Mouse (Mus musculus) cerebellum, adult 2 months (tissue): ENCODE results near the gene Ppp4c.

Experiments
- CTCF ChIP-seq: fragments of 200-500 bp; IDR thresholded peaks from 2 replicates; pipeline ENCODE4 v1.5.1; 2011; ENCODE audit warnings: low read depth, mild to moderate bottlenecking, control low read depth, low read length, moderate library complexity, borderline replicate concordance; ENCODE audit not compliant: insufficient read depth
- POLR2A ChIP-seq: fragments of 200-500 bp; IDR thresholded peaks from 2 replicates; pipeline ENCODE4 v1.6.1; 2011; ENCODE audit warnings: low read length, control low read depth, borderline replicate concordance; ENCODE audit not compliant: insufficient read depth

- TF ChIP-seq CTCF (no peak), POLR2A (no peak)
These were observed 30.7 kb downstream of the Ppp4c start for GRCm38 (mm10) chr7:126761529-126762067.
